Mouse (Mus musculus) thymus, postnatal 0 days (tissue): ENCODE results near the gene H2-DMb2. TPM values are rescaled to one million over a fixed set of nuclear protein-coding genes. Genes with fewer than 3 reads are reported as not detected.

ENCODE experiments used
- DNase-seq: peaks from one replicate; pipeline ENCODE4 v3.0.0-alpha.2; 2015; ENCODE audit warnings: low spot score
- polyA plus RNA-seq: library from polyadenylated mRNA; unstranded; fragments of >200 nt; fragmentation: Nextera tagmentation; extraction: Ambion mirVana; gene quantifications from 2 replicates; pipeline ENCODE4 v1.2.1, GENCODE M21; 2015

Gene H2-DMb2
- polyA plus RNA-seq, 1 experiment from 2014 or later, result 62.9 TPM

DNA sequence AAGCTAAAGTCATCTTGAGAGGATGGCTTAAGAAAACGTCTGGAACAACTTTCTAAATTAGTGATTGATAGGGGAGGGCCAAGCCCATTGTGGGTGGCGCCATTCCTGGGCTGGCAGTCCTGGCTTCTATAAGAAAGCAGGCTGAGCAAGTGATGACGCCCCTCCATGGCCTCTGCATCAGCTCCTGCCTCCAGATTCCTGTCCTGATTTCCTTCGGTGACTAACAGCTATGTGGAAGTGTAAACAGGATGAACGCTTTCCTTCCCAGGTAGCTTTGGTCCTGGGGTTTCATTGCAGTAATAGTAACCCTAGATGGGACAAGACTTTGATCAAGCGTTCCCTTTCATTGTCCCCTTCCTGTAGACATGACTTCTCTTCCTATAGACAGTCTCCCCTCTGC lies 35.9 kb downstream of the H2-DMb2 start:
- no peak for DNase-seq

DNA sequence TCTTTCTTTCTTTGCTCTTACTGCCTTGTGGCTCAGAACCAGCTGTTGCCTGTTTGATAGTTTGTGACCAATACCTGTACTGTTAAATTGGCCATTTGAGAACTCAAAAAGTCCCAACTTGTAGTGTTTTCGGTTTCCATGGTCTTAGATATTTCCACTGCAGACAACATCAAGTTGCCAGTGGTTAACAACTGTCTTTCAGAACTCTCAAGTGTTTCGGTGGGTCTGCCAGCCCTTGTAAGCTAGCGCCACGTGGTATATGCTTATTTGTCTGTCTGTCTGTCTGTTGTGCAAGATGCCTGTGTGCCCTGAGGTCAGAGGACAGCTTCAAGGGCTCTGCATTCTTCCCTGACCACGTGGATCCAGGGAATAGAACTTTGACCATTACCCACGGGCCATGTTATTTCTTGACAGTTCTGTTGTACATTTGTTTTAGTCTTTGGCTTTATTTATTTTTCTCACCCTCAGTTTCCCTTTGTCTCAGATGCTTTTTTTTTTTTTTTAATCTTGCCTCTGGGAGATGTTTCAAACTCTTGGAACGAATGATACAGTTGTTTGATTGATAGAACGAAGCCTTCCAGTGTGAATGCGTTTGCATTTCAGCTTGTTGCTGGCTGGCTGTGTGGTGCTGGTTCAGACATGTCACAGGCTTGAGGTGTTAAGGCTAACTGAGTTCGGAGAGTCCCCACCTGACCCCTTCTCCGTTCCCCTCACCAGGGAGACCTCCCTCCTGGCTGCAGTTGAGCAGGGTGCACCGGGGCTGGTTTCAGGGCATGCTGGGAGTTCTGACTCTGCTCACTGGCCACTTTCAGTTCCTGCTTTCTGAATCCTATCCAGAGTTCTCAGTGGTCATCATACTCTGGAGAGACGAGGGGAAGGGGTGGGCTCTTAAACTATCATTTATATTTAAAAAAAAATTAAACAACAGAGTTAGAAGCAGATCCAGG lies 37.1 kb downstream of the H2-DMb2 start:
- no peak for DNase-seq

GRCm38 (mm10) chr17:34183564-34184219 lies 40.6 kb downstream of the H2-DMb2 start:
- DNase-seq, result no peak

DNA sequence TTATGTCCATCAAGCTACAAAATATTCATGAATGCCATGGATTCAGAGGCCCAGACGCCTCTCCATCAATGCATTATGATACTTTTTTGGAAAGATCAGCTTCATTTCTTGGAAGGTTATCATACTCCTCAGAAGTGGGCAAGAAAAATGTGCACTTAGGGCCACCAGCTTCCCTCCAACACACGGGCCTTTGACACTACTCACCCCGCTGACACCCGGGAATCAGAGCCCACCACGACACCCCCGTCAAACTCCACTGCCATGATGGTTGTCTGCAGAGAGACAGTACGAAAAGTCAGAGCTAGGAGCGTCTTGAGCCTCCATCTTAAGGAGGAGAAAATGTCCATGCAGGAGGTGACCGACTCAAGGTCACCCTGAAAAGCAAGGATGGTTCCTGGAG lies 42.4 kb downstream of the H2-DMb2 start:
- DNase-seq, result no peak

DNA sequence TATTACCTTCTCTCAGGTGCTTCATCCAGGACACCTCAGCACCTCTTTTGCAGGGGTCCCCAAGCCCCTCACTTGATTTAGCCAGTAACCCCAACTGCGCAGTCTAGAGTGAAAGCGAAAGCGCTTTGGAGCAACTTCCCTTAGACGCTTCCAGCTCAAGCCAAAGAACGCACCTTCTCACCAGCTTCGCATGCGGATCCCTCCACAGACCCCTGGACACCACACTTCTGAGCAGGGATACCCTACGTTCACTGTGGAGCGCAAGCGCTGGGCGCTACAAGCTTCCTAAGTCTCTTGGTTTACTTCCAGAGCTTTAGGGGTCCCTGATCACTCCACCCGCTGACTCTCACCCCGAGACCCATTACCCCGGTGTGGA lies 43.8 kb downstream of the H2-DMb2 start:
- no peak for DNase-seq

GRCm38 (mm10) chr17:34187261-34187916 lies 44.3 kb downstream of the H2-DMb2 start, which contains the start of the genes Tap1 and Psmb9:
TSS of gene Tap1 (plus strand) at chr17:34187553.
TSS of gene Psmb9 (minus strand) at chr17:34187764.
- peak; percentile 99 for DNase-seq

DNA sequence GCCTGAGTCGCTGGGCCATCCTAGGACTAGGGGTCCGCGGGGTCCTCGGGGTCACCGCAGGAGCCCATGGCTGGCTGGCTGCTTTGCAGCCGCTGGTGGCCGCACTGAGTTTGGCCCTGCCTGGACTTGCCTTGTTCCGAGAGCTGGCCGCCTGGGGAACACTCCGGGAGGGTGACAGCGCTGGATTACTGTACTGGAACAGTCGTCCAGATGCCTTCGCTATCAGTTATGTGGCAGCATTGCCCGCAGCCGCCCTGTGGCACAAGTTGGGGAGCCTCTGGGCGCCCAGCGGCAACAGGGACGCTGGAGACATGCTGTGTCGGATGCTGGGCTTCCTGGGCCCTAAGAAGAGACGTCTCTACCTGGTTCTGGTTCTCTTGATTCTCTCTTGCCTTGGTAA lies 44.9 kb downstream of the H2-DMb2 start:
- DNase-seq, result peak; percentile 48

DNA sequence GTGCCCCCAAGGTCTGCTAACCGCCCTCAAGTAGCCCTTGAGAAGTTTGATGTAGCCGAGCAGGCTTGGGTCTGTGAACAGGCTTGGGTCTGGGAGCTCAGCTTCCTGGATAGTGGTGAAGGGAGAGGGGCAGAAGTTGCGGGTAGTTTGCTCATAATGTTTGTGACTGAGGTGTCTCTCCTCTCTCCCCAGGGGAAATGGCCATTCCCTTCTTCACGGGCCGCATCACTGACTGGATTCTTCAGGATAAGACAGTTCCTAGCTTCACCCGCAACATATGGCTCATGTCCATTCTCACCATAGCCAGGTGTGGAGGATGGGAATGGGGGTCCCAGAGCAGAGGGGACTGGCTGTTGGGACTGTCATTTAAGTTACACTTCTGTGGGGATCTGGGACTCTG lies 45.9 kb downstream of the H2-DMb2 start:
- DNase-seq, result no peak

DNA sequence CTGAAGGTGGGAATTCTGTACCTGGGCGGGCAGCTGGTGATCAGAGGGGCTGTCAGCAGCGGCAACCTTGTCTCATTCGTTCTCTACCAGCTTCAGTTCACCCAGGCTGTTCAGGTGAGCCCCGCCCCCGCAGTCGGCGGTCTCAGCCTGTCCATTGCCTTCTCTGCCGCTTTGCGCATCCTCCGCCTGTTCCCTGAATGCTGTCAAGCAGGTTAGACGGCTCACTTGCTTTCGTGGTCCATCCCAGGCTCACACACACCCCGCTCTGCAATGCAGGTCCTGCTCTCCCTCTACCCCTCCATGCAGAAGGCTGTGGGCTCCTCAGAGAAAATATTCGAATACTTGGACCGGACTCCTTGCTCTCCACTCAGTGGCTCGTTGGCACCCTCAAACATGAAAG lies 49.7 kb downstream of the H2-DMb2 start:
- no peak for DNase-seq

- DNase-seq, result no peak
These were observed 50.4 kb downstream of the H2-DMb2 start for GRCm38 (mm10) chr17:34193468-34193867.

GRCm38 (mm10) chr17:34194723-34195122 lies 51.6 kb downstream of the H2-DMb2 start:
- DNase-seq, result no peak

DNA sequence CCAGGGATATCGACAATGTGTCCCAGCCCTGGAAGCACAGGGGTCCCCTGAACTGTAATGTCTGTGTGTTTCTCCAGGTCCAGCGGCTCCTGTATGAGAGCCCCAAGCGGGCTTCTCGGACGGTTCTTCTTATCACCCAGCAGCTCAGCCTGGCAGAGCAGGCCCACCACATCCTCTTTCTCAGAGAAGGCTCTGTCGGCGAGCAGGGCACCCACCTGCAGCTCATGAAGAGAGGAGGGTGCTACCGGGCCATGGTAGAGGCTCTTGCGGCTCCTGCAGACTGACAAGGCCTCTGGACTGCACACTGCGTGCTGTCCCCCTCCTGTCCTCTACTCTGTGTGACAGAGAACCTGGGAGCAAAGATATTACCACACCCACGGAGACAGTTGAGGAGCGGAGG lies 53.4 kb downstream of the H2-DMb2 start:
- DNase-seq, result peak; percentile 89

GRCm38 (mm10) chr17:34196941-34197894 lies 54.1 kb downstream of the H2-DMb2 start, which contains the start of gene Psmb8:
TSS of gene Psmb8 (plus strand) at chr17:34197721.
- DNase-seq, result peak; percentile 85

DNA sequence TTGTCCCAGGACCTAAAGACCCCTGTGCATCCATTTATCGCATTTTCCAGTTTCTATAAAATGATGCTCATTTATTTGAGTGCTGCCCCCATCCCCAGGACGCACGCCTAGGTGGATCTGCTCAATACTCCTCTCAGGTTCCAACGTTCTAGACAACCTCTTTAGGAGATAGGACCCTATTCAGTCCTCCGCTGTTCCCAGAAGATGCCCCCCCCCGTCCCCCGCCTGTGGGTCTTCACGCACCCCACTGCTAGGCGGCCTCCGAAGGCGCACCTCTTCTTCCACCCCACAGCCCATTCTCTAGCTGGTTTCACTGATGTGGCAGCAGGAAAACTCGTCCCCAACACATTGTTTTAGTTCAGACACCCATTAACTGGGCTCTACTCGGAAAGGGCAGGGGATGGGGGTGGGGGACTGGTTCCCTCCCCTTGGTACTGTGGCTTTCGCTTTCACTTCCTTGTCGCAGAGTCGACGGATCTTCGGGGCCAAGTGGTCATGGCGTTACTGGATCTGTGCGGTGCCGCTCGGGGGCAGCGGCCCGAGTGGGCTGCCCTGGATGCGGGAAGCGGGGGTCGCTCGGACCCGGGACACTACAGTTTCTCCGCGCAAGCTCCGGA lies 54.9 kb downstream of the H2-DMb2 start:
- DNase-seq, result peak; percentile 76

- no peak for DNase-seq
These were observed 55.4 kb downstream of the H2-DMb2 start for GRCm38 (mm10) chr17:34198521-34198912.

DNA sequence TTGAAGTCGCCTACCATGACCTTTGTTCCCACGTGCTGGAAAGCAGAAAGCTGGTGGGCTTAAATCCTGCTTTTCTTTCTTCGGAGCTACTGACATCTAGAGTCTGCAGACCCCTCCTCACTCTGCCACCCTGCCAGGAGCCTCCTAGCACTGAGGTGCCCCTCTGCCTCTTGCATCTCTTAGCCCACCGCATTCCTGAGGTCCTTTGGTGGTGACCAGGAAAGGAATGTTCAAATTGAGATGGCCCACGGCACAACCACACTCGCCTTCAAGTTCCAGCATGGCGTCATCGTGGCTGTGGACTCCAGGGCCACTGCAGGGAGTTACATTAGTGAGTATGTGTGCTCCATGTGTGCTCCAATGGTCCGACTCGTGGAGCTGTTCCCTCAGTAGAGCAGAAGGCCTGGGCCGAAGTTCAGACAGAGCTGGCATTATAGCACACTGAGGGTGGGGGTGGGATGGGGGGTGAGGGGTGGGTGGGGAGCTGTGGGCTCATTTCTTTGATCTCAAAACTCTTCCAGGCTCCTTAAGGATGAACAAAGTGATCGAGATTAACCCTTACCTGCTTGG lies 56.0 kb downstream of the H2-DMb2 start:
- no peak for DNase-seq

DNA sequence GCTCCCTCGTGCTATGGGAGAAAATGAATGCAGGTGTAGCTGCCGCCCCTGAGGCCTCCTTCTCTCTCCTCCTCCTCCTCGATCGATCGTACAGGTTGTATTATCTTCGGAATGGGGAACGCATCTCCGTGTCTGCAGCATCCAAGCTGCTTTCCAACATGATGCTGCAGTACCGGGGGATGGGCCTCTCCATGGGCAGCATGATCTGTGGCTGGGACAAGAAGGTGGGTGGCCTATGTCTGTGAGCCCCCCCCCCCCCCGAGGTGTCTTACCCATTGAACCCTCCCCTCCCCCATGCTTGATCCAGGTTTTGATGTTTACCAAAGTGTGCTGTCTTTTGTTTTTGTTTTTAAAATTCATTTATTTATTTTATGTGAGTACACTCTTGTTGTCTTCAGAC lies 56.9 kb downstream of the H2-DMb2 start:
- no peak for DNase-seq

DNA sequence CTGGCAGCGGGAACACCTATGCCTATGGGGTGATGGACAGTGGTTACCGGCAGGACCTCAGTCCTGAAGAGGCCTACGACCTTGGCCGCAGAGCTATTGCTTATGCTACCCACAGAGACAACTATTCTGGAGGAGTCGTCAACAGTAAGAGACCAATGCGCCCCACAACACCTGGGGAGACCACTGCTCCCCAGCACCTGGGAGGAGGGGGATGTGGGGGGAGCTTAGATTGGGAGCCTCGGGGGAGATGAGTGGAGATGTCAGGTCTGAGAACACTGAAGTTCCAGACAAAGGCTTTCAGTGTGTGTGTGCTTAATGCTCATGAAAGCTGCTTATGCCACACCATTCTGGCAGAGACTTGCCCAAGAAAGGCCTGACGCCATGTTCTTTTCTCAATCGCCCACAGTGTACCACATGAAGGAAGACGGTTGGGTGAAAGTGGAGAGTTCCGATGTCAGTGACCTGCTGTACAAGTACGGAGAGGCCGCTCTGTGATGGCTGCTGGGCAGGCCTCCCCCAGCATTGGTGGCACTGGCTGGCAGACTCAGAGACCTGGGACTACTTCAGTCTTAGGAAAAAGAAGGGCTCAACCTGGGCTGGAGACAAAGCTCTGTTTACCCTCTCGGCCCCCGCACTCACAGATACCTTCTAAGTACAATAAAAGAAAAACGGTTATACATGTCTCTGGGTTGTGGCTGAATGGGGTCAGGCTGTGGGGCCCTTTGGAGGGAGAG lies 57.8 kb downstream of the H2-DMb2 start:
- peak; percentile 57 for DNase-seq
